Comparison of ENCODE assay signal across 16 mouse cellular contexts in genomic region chr11:115697091-115697490, GRCm38 (mm10). TPM values are rescaled to one million over a fixed set of nuclear protein-coding genes. Genes with fewer than 3 reads are reported as not detected.
A peak's percentile ranks its signal among the peaks of the same experiment; 100 is the strongest.
DNase-seq lines count a peak whose midpoint lies in the region; ATAC-seq and TF ChIP-seq lines count a peak whose summit lies in the region.
"Had no signal": no experiment of that assay in that cellular context is flagged by ENCODE, and none has a peak within 500 bp of the region (broad histone marks: within the 10 kb centered on the region; RNA-seq: fewer than 3 reads in every experiment).

No protein-coding gene starts in this region.

- no peaks in the 10 kb centered on the region for H3K27me3 ChIP-seq in heart, embryonic 15.5 days
- H3K27me3 ChIP-seq in midbrain, embryonic 13.5 days, result no peaks in the 10 kb centered on the region
- H3K27me3 ChIP-seq in midbrain, postnatal 0 days (ENCODE audit: insufficient read depth, low read length), result no peaks in the 10 kb centered on the region
- no peaks in the 10 kb centered on the region for H3K27me3 ChIP-seq in liver, embryonic 12.5 days (replicated peaks)
- H3K27me3 ChIP-seq in neural tube, embryonic 15.5 days (replicated peaks), result no peaks in the 10 kb centered on the region
- H3K27me3 ChIP-seq: CH12.LX; embryonic facial prominence, embryonic 13.5 days; Patski had no signal

- intact Hi-C loops in heart, postnatal 10 days (cut with DNase I), result loop anchor here (5.0 kb wide), 1 partner anchor 45 kb away; no protein-coding TSS in a partner anchor

- H3K4me1 ChIP-seq in heart, embryonic 15.5 days (replicated peaks), result peaks cover 74% of the 10 kb centered on the region
- peaks cover 41% of the 10 kb centered on the region for H3K4me1 ChIP-seq in midbrain, embryonic 13.5 days (replicated peaks)
- H3K4me1 ChIP-seq in midbrain, postnatal 0 days (ENCODE audit: insufficient read depth, low read length), result peaks cover 19% of the 10 kb centered on the region; the same call in 1 of the 2 replicates
- peaks cover 71% of the 10 kb centered on the region for H3K4me1 ChIP-seq in liver, embryonic 12.5 days
- peaks cover 53% of the 10 kb centered on the region for H3K4me1 ChIP-seq in neural tube, embryonic 15.5 days

- peak overlapping the region; percentile 92 for H3K27ac ChIP-seq in heart, embryonic 15.5 days
- H3K27ac ChIP-seq in midbrain, embryonic 13.5 days, result no peak overlapping the region
- no peak overlapping the region for H3K27ac ChIP-seq in midbrain, postnatal 0 days (ENCODE audit: low read depth, low read length)
- H3K27ac ChIP-seq in liver, embryonic 12.5 days, result peak overlapping the region; percentile 38
- no peak overlapping the region for H3K27ac ChIP-seq in neural tube, embryonic 15.5 days (replicated peaks)
- H3K27ac ChIP-seq: embryonic facial prominence, embryonic 13.5 days had no signal

- H3K4me2 ChIP-seq in heart, embryonic 15.5 days, result peak overlapping the region; percentile 85
- peak overlapping the region; percentile 91 for H3K4me2 ChIP-seq in midbrain, embryonic 13.5 days (replicated peaks)
- no peak overlapping the region for H3K4me2 ChIP-seq in midbrain, postnatal 0 days (ENCODE audit: low read depth, low read length, poor library complexity, severe bottlenecking)
- H3K4me2 ChIP-seq in liver, embryonic 12.5 days, result no peak overlapping the region
- peak overlapping the region; percentile 82 for H3K4me2 ChIP-seq in neural tube, embryonic 15.5 days
- H3K4me2 ChIP-seq: embryonic facial prominence, embryonic 13.5 days; lung, embryonic 14.5 days had no signal

- 55% methylated on average over 2 of the region's 2 CpGs for WGBS in heart, embryonic 15.5 days
- WGBS in midbrain, embryonic 13.5 days, result 93% methylated on average over 2 of the region's 2 CpGs
- WGBS in midbrain, postnatal 0 days, result 88% methylated on average over 2 of the region's 2 CpGs
- WGBS in liver, embryonic 12.5 days (ENCODE audit: insufficient replicate concordance), result 71% methylated on average over 2 of the region's 2 CpGs
- 59% methylated on average over 2 of the region's 2 CpGs for WGBS in neural tube, embryonic 15.5 days

- H3K9ac ChIP-seq in heart, embryonic 15.5 days, result no peak overlapping the region
- H3K9ac ChIP-seq in midbrain, embryonic 13.5 days (replicated peaks), result no peak overlapping the region
- H3K9ac ChIP-seq in midbrain, postnatal 0 days (replicated peaks; ENCODE audit: low read length, poor library complexity, severe bottlenecking), result no peak overlapping the region
- no peak overlapping the region for H3K9ac ChIP-seq in liver, embryonic 12.5 days
- no peak overlapping the region for H3K9ac ChIP-seq in neural tube, embryonic 15.5 days (replicated peaks)
- H3K9ac ChIP-seq: embryonic facial prominence, embryonic 13.5 days; forebrain, postnatal 0 days; lung, embryonic 14.5 days had no signal

- TF ChIP-seq CTCF in midbrain, postnatal 0 days (IDR thresholded peaks at IDR 0.05), result no peak

- DNase-seq in heart, postnatal 10 days, result no peak
- DNase-seq in midbrain, postnatal 0 days (ENCODE audit: low spot score), result no peak
- DNase-seq in urinary bladder, postnatal 4 days (ENCODE audit: low spot score in 2 of 2), result no peak
- no peak for DNase-seq in retina, postnatal 1 day
- DNase-seq: adrenal gland, postnatal 10 days; cerebellum, postnatal 36 days; forebrain, postnatal 0 days; spleen, adult 18-20 months had no signal

- no peak for ATAC-seq in heart, embryonic 15.5 days (replicated peaks; ENCODE audit: insufficient number of reproducible peaks, insufficient read depth, low FRiP score, low read depth)
- no peak for ATAC-seq in midbrain, embryonic 13.5 days
- ATAC-seq in midbrain, postnatal 0 days (ENCODE audit: low FRiP score), result no peak
- ATAC-seq in liver, embryonic 12.5 days, result no peak
- ATAC-seq in neural tube, embryonic 15.5 days (ENCODE audit: low FRiP score), result no peak
- ATAC-seq: forebrain, postnatal 0 days; Patski had no signal

- H3K9me3 ChIP-seq in heart, embryonic 15.5 days (replicated peaks), result no peaks in the 10 kb centered on the region
- H3K9me3 ChIP-seq in midbrain, embryonic 13.5 days, result no peaks in the 10 kb centered on the region
- no peaks in the 10 kb centered on the region for H3K9me3 ChIP-seq in midbrain, postnatal 0 days (ENCODE audit: low read length)
- no peaks in the 10 kb centered on the region for H3K9me3 ChIP-seq in liver, embryonic 12.5 days (replicated peaks)
- H3K9me3 ChIP-seq in neural tube, embryonic 15.5 days (replicated peaks), result no peaks in the 10 kb centered on the region
- H3K9me3 ChIP-seq: embryonic facial prominence, embryonic 13.5 days had no signal

- 0 out of 2 replicates have a peak, but pooled peaks cover 4% of the 10 kb centered on the region for H3K36me3 ChIP-seq in heart, embryonic 15.5 days
- peaks cover 6% of the 10 kb centered on the region for H3K36me3 ChIP-seq in midbrain, embryonic 13.5 days
- H3K36me3 ChIP-seq in midbrain, postnatal 0 days (ENCODE audit: insufficient read depth, low read length), result peaks cover 3% of the 10 kb centered on the region; the same call in 1 of the 2 replicates
- H3K36me3 ChIP-seq in liver, embryonic 12.5 days, result peaks cover 34% of the 10 kb centered on the region
- no peaks in the 10 kb centered on the region for H3K36me3 ChIP-seq in neural tube, embryonic 15.5 days

- peak overlapping the region; percentile 16; the same call in 1 of the 2 replicates for H3K4me3 ChIP-seq in heart, embryonic 15.5 days
- H3K4me3 ChIP-seq in midbrain, embryonic 13.5 days (replicated peaks), result no peak overlapping the region
- no peak overlapping the region for H3K4me3 ChIP-seq in midbrain, postnatal 0 days (ENCODE audit: low read depth, low read length)
- no peak overlapping the region for H3K4me3 ChIP-seq in liver, embryonic 12.5 days
- H3K4me3 ChIP-seq in neural tube, embryonic 15.5 days (replicated peaks), result peak overlapping the region; percentile 64; the same call in 1 of the 2 replicates
- H3K4me3 ChIP-seq: embryonic facial prominence, embryonic 13.5 days had no signal

RNA-seq across cellular contexts. Expression of gene Grb2, which starts 11.3 kb away (rescaled TPM):
- polyA plus RNA-seq in heart, embryonic 15.5 days (2015; fragmentation: Nextera tagmentation; extraction: Ambion mirVana), result 103 and 104 TPM in 2 replicates
- 100 to 1,000 TPM; 122 to 144 TPM for total RNA-seq in heart, postnatal 10 days (2021)
- 165 and 176 TPM in 2 replicates for polyA plus RNA-seq in midbrain, embryonic 13.5 days (2015; fragmentation: Nextera tagmentation; extraction: Ambion mirVana)
- total RNA-seq in midbrain, postnatal 0 days (2014; rRNA removed), result 85.8 and 87.0 TPM in 2 replicates
- 153 and 158 TPM in 2 replicates for polyA plus RNA-seq in midbrain, postnatal 0 days (2015; fragmentation: Nextera tagmentation; extraction: Ambion mirVana)
- polyA plus RNA-seq in liver, embryonic 12.5 days (2016; fragmentation: Nextera tagmentation; extraction: Ambion mirVana), result 78.6 and 89.6 TPM in 2 replicates
- 192 and 194 TPM in 2 replicates for polyA plus RNA-seq in neural tube, embryonic 15.5 days (2015; fragmentation: Nextera tagmentation; extraction: Ambion mirVana)

Comparison
In these comparisons a context has a peak if more than half of its experiments do, and no peak if none do; other contexts are left out.
1. H3K4me2 ChIP-seq: peak in heart, embryonic 15.5 days (single experiment), midbrain, embryonic 13.5 days (single experiment) and neural tube, embryonic 15.5 days (single experiment); none in midbrain, postnatal 0 days (single experiment) and liver, embryonic 12.5 days (single experiment).
2. H3K27ac ChIP-seq: peak in heart, embryonic 15.5 days (single experiment) and liver, embryonic 12.5 days (single experiment); none in midbrain, embryonic 13.5 days (single experiment), midbrain, postnatal 0 days (single experiment) and neural tube, embryonic 15.5 days (single experiment).
3. H3K4me3 ChIP-seq: peak in heart, embryonic 15.5 days (single experiment) and neural tube, embryonic 15.5 days (single experiment); none in midbrain, embryonic 13.5 days (single experiment), midbrain, postnatal 0 days (single experiment) and liver, embryonic 12.5 days (single experiment).